Mouse (Mus musculus) heart, postnatal 0 days (tissue): ENCODE measurements around the gene Tmem63b. TPM values are rescaled to one million over a fixed set of nuclear protein-coding genes. Genes with fewer than 3 reads are reported as not detected.
A peak's percentile ranks its signal among the peaks of the same experiment; 100 is the strongest.

Source experiments
- ATAC-seq: fragments of 200-750 bp; cut with Nextera tagmentation; 2 replicates; pipeline ENCODE4 v1.8.0; 2017; ENCODE audit warnings: low read depth, moderate number of reproducible peaks, moderate library complexity; ENCODE audit not compliant: insufficient read depth
- DNase-seq: peaks from one replicate; pipeline ENCODE4 v3.0.0-alpha.2; 2016; ENCODE audit warnings: low spot score
- H3K27ac ChIP-seq: fragments of 300-500 bp; sonication (generic); 2 replicates; pipeline ENCODE4 v1.5.1; 2014; ENCODE audit warnings: low read depth, mild to moderate bottlenecking
- H3K27me3 ChIP-seq: fragments of 300-500 bp; sonication (generic); 2 replicates; pipeline ENCODE4 v1.6.1; 2014; ENCODE audit warnings: low read length, mixed read lengths; ENCODE audit not compliant: control insufficient read depth, insufficient read depth
- H3K36me3 ChIP-seq: fragments of 300-500 bp; sonication (generic); replicated peaks from 2 replicates; pipeline ENCODE4 v1.6.1; 2014; ENCODE audit warnings: low read length, mixed read lengths; ENCODE audit not compliant: control insufficient read depth, insufficient read depth
- H3K4me1 ChIP-seq: fragments of 300-500 bp; sonication (generic); 2 replicates; pipeline ENCODE4 v1.6.1; 2014; ENCODE audit warnings: antibody characterized with exemption; ENCODE audit not compliant: control insufficient read depth, insufficient read depth
- H3K4me2 ChIP-seq: fragments of 300-500 bp; sonication (generic); 2 replicates; pipeline ENCODE4 v1.6.1; 2014; ENCODE audit warnings: low read depth, mild to moderate bottlenecking, low read length, moderate library complexity
- H3K4me3 ChIP-seq: fragments of 300-500 bp; sonication (generic); 2 replicates; pipeline ENCODE4 v1.5.1; 2014; ENCODE audit warnings: low read depth, low read length
- H3K9ac ChIP-seq: fragments of 300-500 bp; sonication (generic); replicated peaks from 2 replicates; pipeline ENCODE4 v1.6.1; 2014; ENCODE audit warnings: low read depth, low read length, mixed read lengths
- H3K9me3 ChIP-seq: fragments of 300-500 bp; sonication (generic); replicated peaks from 2 replicates; pipeline ENCODE4 v1.6.1; 2016; ENCODE audit warnings: low read length; ENCODE audit not compliant: control insufficient read depth
- CTCF ChIP-seq: IDR thresholded peaks from 2 replicates; pipeline ENCODE4 v1.5.1; 2016; ENCODE audit warnings: antibody characterized with exemption, control low read depth, low read depth
- EP300 ChIP-seq: IDR thresholded peaks from 2 replicates; pipeline ENCODE4 v1.6.1; 2016; ENCODE audit warnings: antibody characterized with exemption, low read depth
- WGBS: fragments of 180-500 bp; shearing (Covaris S2); extraction: QIAGEN DNeasy Blood & Tissue Kit; methylation state at CpG from one replicate; pipeline ENCODE4 v1.1.7; 2014; 5-methylcytosine and 5-hydroxymethylcytosine counted together
- polyA plus RNA-seq: library from polyadenylated mRNA; unstranded; fragments of >200 nt; fragmentation: Nextera tagmentation; extraction: Ambion mirVana; gene quantifications from 2 replicates; pipeline ENCODE4 v1.2.1, GENCODE M21; 2015
- total RNA-seq: library from RNA; depleted of rRNA; stranded (reverse); fragments of >200 nt; gene quantifications from 2 replicates; pipeline ENCODE4 v1.2.3, GENCODE M21; 2014; ENCODE audit warnings: low replicate concordance

Gene Tmem63b
- total and polyA plus RNA-seq, 2 experiments from 2014 or later: 53.2 to 81.5 TPM

GRCm38 (mm10) chr17:45696981-45697380 is 10.3 kb upstream of the Tmem63b start:
- 84% methylated on average over 9 of the region's 9 CpGs for WGBS
- H3K27ac ChIP-seq: no peak overlapping the region
- H3K27me3 ChIP-seq: no peaks in the 10 kb centered on the region
- DNase-seq (no peak), ATAC-seq (no peak)
- peaks cover 30% of the 10 kb centered on the region for H3K4me1 ChIP-seq
- TF ChIP-seq EP300: no peak
- no peak for TF ChIP-seq CTCF
- peaks cover 10% of the 10 kb centered on the region; the same call in 1 of the 2 replicates for H3K36me3 ChIP-seq
- no peaks in the 10 kb centered on the region for H3K9me3 ChIP-seq
- no peak overlapping the region for H3K4me3 ChIP-seq
- H3K9ac ChIP-seq: no peak overlapping the region
- H3K4me2 ChIP-seq: no peak overlapping the region

- TF ChIP-seq CTCF (no peak), EP300 (no peak)
- H3K27ac ChIP-seq: 0 out of 2 replicates have a peak overlapping the region, but pooled peaks have one; percentile 7
- H3K4me1 ChIP-seq: peaks cover 24% of the 10 kb centered on the region
- DNase-seq (no peak), ATAC-seq (no peak)
- no peak overlapping the region for H3K4me2 ChIP-seq
- no peak overlapping the region for H3K4me3 ChIP-seq
- 62% methylated on average over 23 of the region's 23 CpGs for WGBS
- no peak overlapping the region for H3K9ac ChIP-seq
- H3K36me3 ChIP-seq: peaks cover 10% of the 10 kb centered on the region; the same call in 1 of the 2 replicates
- H3K9me3 ChIP-seq: no peaks in the 10 kb centered on the region
- H3K27me3 ChIP-seq: no peaks in the 10 kb centered on the region
These were observed 8.8 kb upstream of the Tmem63b start for GRCm38 (mm10) chr17:45695227-45696120.

- Histone ChIP-seq H3K9me3 (no peaks in the 10 kb centered on the region), H3K36me3 (peaks cover 10% of the 10 kb centered on the region; the same call in 1 of the 2 replicates), H3K4me3 (no peak overlapping the region), H3K4me1 (peaks cover 25% of the 10 kb centered on the region), H3K27me3 (no peaks in the 10 kb centered on the region), H3K27ac (no peak overlapping the region; the same call in 1 of the 2 replicates), H3K9ac (no peak overlapping the region), H3K4me2 (peak overlapping the region; percentile 2; the same call in 1 of the 2 replicates)
- no peak for DNase-seq
- TF ChIP-seq CTCF (no peak), EP300 (no peak)
- peak; percentile 28; the same call in 1 of the 2 replicates for ATAC-seq
- 48% methylated on average over 18 of the region's 18 CpGs for WGBS
These were observed 7.3 kb upstream of the Tmem63b start for GRCm38 (mm10) chr17:45693812-45694565.

- Histone ChIP-seq H3K36me3 (no peaks in the 10 kb centered on the region; the same call in 1 of the 2 replicates), H3K4me1 (peaks cover 36% of the 10 kb centered on the region), H3K9ac (no peak overlapping the region), H3K9me3 (no peaks in the 10 kb centered on the region), H3K4me3 (no peak overlapping the region), H3K4me2 (no peak overlapping the region), H3K27ac (no peak overlapping the region), H3K27me3 (no peaks in the 10 kb centered on the region)
- TF ChIP-seq CTCF (no peak), EP300 (no peak)
- ATAC-seq: no peak
- DNase-seq: no peak
- WGBS: 91% methylated on average over 5 of the region's 5 CpGs
These were observed 5.5 kb upstream of the Tmem63b start for GRCm38 (mm10) chr17:45692159-45692558.

GRCm38 (mm10) chr17:45690044-45690443 is 3.3 kb upstream of the Tmem63b start:
- DNase-seq: no peak
- Histone ChIP-seq H3K27me3 (no peaks in the 10 kb centered on the region), H3K36me3 (no peaks in the 10 kb centered on the region), H3K4me3 (no peak overlapping the region), H3K27ac (no peak overlapping the region), H3K4me2 (no peak overlapping the region), H3K9me3 (no peaks in the 10 kb centered on the region), H3K4me1 (peaks cover 35% of the 10 kb centered on the region), H3K9ac (no peak overlapping the region)
- ATAC-seq: no peak
- TF ChIP-seq EP300 (no peak), CTCF (no peak)
- 87% methylated on average over 4 of the region's 4 CpGs for WGBS
